Mouse (Mus musculus) kidney, adult 2 months (tissue): ENCODE data around the gene Tet3.

Experiments used
- CTCF ChIP-seq: fragments of 200-500 bp; conservative IDR thresholded peaks from 2 replicates; pipeline ENCODE4 v1.5.1; 2011; ENCODE audit warnings: low read depth, mild to moderate bottlenecking, control low read depth, low read length, moderate library complexity, mixed read lengths; ENCODE audit not compliant: insufficient read depth, insufficient read length
- POLR2A ChIP-seq: fragments of 200-500 bp; IDR thresholded peaks from one replicate; pipeline ENCODE4 v1.6.1; 2011; ENCODE audit warnings: low read depth, low read length, control low read depth

GRCm38 (mm10) chr6:83363075-83363474, 95.8 kb downstream of the Tet3 start:
- TF ChIP-seq CTCF = no peak
- TF ChIP-seq POLR2A = no peak
